Mouse (Mus musculus) embryonic facial prominence, embryonic 13.5 days (tissue): ENCODE measurements around the gene Dync1i1. TPM values are rescaled to one million over a fixed set of nuclear protein-coding genes. Genes with fewer than 3 reads are reported as not detected.

ENCODE experiments used
- ATAC-seq: fragments of 200-750 bp; cut with Nextera tagmentation; 2 replicates; pipeline ENCODE4 v1.8.0; 2017; ENCODE audit warnings: low read depth; ENCODE audit not compliant: insufficient number of reproducible peaks, insufficient read depth, low FRiP score, low TSS enrichment
- H3K27ac ChIP-seq: fragments of 300-500 bp; sonication (generic); 2 replicates; pipeline ENCODE4 v1.5.1; 2015; ENCODE audit warnings: moderate library complexity, mild to moderate bottlenecking, inconsistent platforms
- H3K27me3 ChIP-seq: fragments of 300-500 bp; sonication (generic); 2 replicates; pipeline ENCODE4 v1.6.1; 2015; ENCODE audit warnings: mild to moderate bottlenecking, inconsistent platforms
- H3K36me3 ChIP-seq: fragments of 300-500 bp; sonication (generic); 2 replicates; pipeline ENCODE4 v1.6.1; 2015; ENCODE audit warnings: mild to moderate bottlenecking, inconsistent platforms
- H3K4me1 ChIP-seq: fragments of 300-500 bp; sonication (generic); 2 replicates; pipeline ENCODE4 v1.6.1; 2015; ENCODE audit warnings: inconsistent platforms
- H3K4me2 ChIP-seq: fragments of 300-500 bp; sonication (generic); 2 replicates; pipeline ENCODE4 v1.6.1; 2015; ENCODE audit warnings: moderate library complexity, mild to moderate bottlenecking, inconsistent platforms
- H3K4me3 ChIP-seq: fragments of 300-500 bp; sonication (generic); 2 replicates; pipeline ENCODE4 v1.5.1; 2015; ENCODE audit warnings: mild to moderate bottlenecking, inconsistent platforms
- H3K9ac ChIP-seq: fragments of 300-500 bp; sonication (generic); 2 replicates; pipeline ENCODE4 v1.6.1; 2015; ENCODE audit warnings: mild to moderate bottlenecking, inconsistent platforms
- H3K9me3 ChIP-seq: fragments of 300-500 bp; sonication (generic); 2 replicates; pipeline ENCODE4 v1.6.1; 2016; ENCODE audit warnings: inconsistent platforms
- WGBS: fragments of 180-500 bp; shearing (Covaris S2); methylation state at CpG from one replicate; pipeline ENCODE4 v1.1.7; 2015; ENCODE audit warnings: mixed read lengths; 5-methylcytosine and 5-hydroxymethylcytosine counted together
- polyA plus RNA-seq: library from polyadenylated mRNA; unstranded; fragments of >200 nt; fragmentation: Nextera tagmentation; extraction: Ambion mirVana; gene quantifications from 2 replicates; pipeline ENCODE4 v1.2.1, GENCODE M21; 2015

The Dync1i1 gene
- polyA plus RNA-seq, 1 experiment from 2014 or later = 3.8 TPM

DNA sequence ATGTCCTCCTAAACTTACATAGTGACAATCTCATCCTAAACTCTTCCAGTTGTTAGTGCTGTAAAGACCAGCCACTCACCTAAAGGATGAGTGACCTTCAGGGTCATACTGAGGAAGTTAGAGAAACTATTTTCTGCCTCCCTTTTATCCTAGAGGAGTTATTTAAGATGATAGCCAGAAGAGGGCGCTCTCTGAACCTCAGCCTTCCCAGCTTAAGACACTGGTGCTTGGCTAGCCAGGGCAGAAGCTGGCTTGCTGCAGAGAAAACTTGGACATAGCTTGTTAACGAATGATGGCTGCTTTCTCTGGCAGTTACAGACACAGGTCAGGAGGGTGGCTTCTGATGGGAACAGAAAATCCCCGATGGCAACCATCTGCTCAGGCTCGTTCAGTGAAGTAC is 101.6 kb downstream of the Dync1i1 start:
- Histone ChIP-seq H3K27me3 (peaks cover 3% of the 10 kb centered on the region; the same call in 1 of the 2 replicates), H3K4me2 (no peak overlapping the region), H3K36me3 (no peaks in the 10 kb centered on the region), H3K4me3 (no peak overlapping the region), H3K4me1 (peaks cover 22% of the 10 kb centered on the region), H3K9me3 (no peaks in the 10 kb centered on the region), H3K27ac (no peak overlapping the region), H3K9ac (no peak overlapping the region)
- 62% methylated on average over 4 of the region's 4 CpGs for WGBS
- ATAC-seq = no peak

DNA sequence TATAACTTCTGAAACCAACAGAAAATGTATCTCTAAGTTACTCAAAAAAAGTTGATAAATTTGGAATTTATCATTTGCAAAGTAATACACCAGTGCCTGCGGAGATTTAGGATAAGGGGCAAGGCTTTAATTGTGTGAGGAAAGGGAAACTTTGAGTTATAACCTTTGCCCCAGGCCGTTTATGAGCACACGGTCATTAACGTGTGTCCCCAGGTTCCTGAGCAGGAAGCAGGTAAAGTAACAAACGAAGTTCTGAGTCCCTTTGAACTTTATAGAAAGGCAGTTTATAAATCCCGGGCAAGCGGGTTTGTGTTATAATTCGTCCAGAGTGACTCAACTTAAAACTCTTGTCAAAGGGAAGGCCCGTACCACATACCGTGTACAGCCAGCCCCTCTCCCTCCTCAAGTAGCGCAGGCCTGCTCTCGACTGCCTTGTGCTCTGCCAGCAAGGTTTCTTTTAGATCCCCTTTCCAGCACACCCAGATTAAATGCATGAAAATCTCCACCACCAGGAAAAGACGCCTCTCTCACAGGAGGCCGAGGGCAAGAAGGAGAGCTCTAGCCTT is 103.1 kb downstream of the Dync1i1 start:
- Histone ChIP-seq H3K9ac (no peak overlapping the region), H3K27me3 (peaks cover 3% of the 10 kb centered on the region; the same call in 1 of the 2 replicates), H3K36me3 (no peaks in the 10 kb centered on the region), H3K4me1 (peaks cover 22% of the 10 kb centered on the region), H3K4me3 (no peak overlapping the region), H3K9me3 (no peaks in the 10 kb centered on the region), H3K27ac (peak overlapping the region; percentile 22; the same call in 1 of the 2 replicates), H3K4me2 (no peak overlapping the region)
- no peak for ATAC-seq
- WGBS = 38% methylated on average over 14 of the region's 14 CpGs

DNA sequence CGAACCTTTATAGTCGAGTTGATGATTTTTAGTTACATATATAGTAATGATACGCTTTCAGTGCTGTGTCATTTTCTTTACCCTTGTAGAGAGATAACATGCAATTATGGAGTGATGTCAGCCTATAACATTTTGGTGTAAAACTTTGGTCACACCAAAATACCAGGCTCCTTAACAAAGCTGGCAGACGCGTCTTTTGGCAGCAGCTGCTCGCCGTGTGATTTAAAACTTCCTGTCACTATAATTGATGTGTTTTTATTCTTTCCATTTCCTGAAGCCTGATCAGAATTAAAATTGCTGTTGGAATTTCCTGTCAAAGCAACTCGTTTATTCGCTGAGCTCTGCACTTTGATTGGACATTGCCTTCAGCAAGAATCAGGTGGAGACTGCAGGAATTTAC is 103.7 kb downstream of the Dync1i1 start:
- 35% methylated on average over 9 of the region's 9 CpGs for WGBS
- Histone ChIP-seq H3K9me3 (no peaks in the 10 kb centered on the region), H3K4me1 (peaks cover 22% of the 10 kb centered on the region), H3K36me3 (no peaks in the 10 kb centered on the region), H3K9ac (no peak overlapping the region), H3K27ac (no peak overlapping the region), H3K4me3 (no peak overlapping the region), H3K4me2 (no peak overlapping the region), H3K27me3 (peaks cover 3% of the 10 kb centered on the region; the same call in 1 of the 2 replicates)
- no peak for ATAC-seq

DNA sequence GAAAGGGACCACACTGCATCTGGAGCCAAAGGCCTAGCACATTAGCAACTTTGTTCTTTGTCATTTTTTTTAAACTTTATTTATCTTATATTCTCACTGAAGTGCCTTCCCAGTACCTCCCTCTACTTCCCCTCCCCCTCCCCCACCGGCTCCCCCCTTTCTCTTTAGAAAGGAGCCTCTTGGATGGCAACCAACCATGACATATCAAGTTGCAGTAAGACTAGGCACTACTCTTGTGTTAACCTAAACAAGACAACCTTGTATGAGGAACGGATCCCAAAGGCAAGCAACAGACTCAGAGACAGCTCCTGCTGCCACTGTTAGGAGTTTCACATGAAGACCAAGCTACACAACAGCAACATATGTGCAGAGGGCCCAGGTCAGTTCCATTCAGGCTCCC is 105.3 kb downstream of the Dync1i1 start:
- ATAC-seq = no peak
- Histone ChIP-seq H3K36me3 (no peaks in the 10 kb centered on the region), H3K4me3 (no peak overlapping the region), H3K27me3 (peaks cover 3% of the 10 kb centered on the region; the same call in 1 of the 2 replicates), H3K9ac (no peak overlapping the region), H3K9me3 (no peaks in the 10 kb centered on the region), H3K27ac (no peak overlapping the region), H3K4me1 (peaks cover 18% of the 10 kb centered on the region), H3K4me2 (no peak overlapping the region)
- WGBS = 60% methylated on average over 2 of the region's 2 CpGs

GRCm38 (mm10) chr6:5831233-5831632 is 105.8 kb downstream of the Dync1i1 start:
- no peak overlapping the region for H3K27ac ChIP-seq
- ATAC-seq = no peak
- WGBS = 77% methylated on average over 3 of the region's 3 CpGs
- H3K9me3 ChIP-seq = no peaks in the 10 kb centered on the region
- H3K36me3 ChIP-seq = no peaks in the 10 kb centered on the region
- no peak overlapping the region for H3K4me2 ChIP-seq
- H3K4me1 ChIP-seq = peaks cover 14% of the 10 kb centered on the region
- no peak overlapping the region for H3K4me3 ChIP-seq
- H3K9ac ChIP-seq = no peak overlapping the region
- H3K27me3 ChIP-seq = peaks cover 3% of the 10 kb centered on the region; the same call in 1 of the 2 replicates

DNA sequence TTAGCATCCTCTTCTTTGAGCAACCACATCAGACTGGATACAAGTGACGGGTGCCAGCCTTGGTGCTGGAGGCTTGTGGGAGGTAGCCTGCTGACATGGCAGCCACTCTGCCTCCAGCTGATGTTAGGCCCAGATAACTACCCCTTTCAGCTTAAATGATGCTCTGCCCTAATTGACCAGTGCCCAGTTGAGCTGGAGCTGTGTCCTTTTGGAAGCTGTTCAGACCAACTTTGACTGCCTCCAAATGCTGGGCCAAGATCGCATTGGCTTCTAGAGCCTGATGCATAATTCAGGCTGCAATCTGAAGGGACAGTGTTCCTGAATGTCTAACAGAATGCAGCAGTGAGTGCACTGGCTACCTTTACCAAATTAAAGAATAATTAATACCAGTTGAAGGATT is 107.4 kb downstream of the Dync1i1 start:
- Histone ChIP-seq H3K4me2 (no peak overlapping the region), H3K4me1 (peaks cover 14% of the 10 kb centered on the region), H3K9me3 (no peaks in the 10 kb centered on the region), H3K27me3 (no peaks in the 10 kb centered on the region), H3K36me3 (no peaks in the 10 kb centered on the region), H3K9ac (no peak overlapping the region), H3K27ac (no peak overlapping the region), H3K4me3 (no peak overlapping the region)
- WGBS = 88% methylated on average over 2 of the region's 2 CpGs
- ATAC-seq = no peak

- no peak overlapping the region for H3K27ac ChIP-seq
- no peak overlapping the region for H3K4me2 ChIP-seq
- no peaks in the 10 kb centered on the region for H3K4me1 ChIP-seq
- no peaks in the 10 kb centered on the region for H3K36me3 ChIP-seq
- 65% methylated on average over 5 of the region's 5 CpGs for WGBS
- no peak overlapping the region for H3K9ac ChIP-seq
- H3K27me3 ChIP-seq = no peaks in the 10 kb centered on the region
- no peak overlapping the region for H3K4me3 ChIP-seq
- ATAC-seq = no peak
- no peaks in the 10 kb centered on the region for H3K9me3 ChIP-seq
Measured at GRCm38 (mm10) chr6:5842466-5842865, 117.0 kb downstream of the Dync1i1 start.

DNA sequence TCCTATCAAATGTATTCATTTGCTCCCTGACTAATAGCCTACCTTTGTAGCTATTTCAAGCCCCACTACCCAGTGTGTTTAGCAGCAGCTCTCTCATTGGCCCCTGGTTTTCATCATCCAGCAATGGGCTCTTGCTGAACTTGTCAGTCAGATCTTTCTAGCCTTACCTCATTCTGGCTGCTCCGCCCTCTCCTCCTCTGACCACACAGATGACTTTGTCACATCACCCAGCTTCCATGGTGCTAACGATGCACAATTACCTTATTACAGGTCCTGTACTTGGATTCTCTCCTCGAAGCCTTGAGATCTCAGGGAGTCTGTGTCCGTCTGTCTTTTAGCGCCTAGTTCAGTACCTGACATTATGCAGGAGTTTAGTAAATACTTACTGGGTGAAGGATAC is 120.7 kb downstream of the Dync1i1 start:
- Histone ChIP-seq H3K9ac (no peak overlapping the region), H3K4me1 (no peaks in the 10 kb centered on the region), H3K27me3 (no peaks in the 10 kb centered on the region), H3K4me3 (no peak overlapping the region), H3K36me3 (no peaks in the 10 kb centered on the region), H3K9me3 (no peaks in the 10 kb centered on the region; the same call in 1 of the 2 replicates), H3K27ac (no peak overlapping the region), H3K4me2 (no peak overlapping the region)
- 96% methylated on average over 5 of the region's 5 CpGs for WGBS
- ATAC-seq = no peak

DNA sequence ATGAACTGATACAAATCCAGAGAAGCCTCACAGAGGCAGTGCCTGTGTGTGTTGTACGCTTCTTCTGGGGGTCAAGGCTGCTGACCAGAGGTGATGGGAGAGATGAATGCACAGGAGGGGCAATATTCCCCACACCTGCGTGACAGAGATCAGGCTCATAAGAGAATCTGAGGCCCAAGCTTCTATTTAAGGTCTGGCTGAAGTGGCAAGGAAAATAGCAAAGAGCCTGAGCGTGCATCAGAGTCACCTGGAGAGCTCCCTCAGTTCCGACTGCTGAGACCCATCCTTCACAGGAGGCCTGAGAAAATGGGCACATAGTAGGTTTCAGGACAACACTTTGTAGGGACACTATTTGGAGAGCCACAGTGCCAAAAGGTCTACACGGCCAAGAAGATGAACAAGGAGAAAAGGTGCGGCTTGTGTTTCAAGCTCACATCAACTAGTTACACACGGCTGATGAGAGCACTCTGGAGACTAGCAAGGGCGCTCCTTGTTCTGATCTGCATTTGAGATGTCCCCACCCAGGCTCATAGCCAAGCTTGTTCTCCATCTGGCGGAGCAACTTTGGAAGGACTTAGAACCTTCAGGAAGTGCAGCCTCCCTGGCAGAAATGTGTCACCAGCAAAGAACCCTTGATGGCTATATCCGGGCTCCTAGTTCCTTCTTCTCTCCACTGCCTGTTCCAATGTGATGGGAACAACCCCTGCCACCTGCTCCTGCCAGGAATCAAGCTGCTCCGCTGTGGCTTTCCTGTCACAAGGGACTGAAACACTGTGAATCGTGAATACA is 128.8 kb downstream of the Dync1i1 start:
- Histone ChIP-seq H3K27me3 (peaks cover 13% of the 10 kb centered on the region), H3K27ac (no peak overlapping the region), H3K36me3 (no peaks in the 10 kb centered on the region), H3K9ac (no peak overlapping the region), H3K4me3 (no peak overlapping the region), H3K4me2 (no peak overlapping the region), H3K9me3 (no peaks in the 10 kb centered on the region; the same call in 1 of the 2 replicates), H3K4me1 (peaks cover 8% of the 10 kb centered on the region)
- ATAC-seq = no peak
- 87% methylated on average over 12 of the region's 12 CpGs for WGBS

DNA sequence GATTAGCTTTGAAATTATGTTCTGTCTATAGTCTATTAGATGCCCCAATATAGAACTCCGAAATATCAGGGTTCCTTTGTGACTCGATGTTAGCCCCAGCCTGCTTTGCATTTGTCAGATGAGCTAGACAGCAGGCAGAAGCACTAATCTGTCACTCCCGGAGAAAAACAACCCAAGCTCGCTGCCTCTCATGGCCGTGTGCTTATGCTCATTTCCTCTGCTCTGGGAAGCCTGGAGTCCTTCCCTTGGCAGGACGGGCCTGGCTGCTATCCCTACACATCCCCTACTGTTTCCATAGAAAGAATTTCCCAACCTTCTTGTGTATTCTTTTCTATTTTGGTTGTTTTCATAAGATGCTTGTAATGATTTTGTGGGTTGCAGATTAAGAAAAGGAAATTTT is 130.1 kb downstream of the Dync1i1 start:
- peaks cover 20% of the 10 kb centered on the region for H3K4me1 ChIP-seq
- ATAC-seq = no peak
- peaks cover 17% of the 10 kb centered on the region for H3K27me3 ChIP-seq
- no peak overlapping the region for H3K9ac ChIP-seq
- H3K4me3 ChIP-seq = no peak overlapping the region
- WGBS = 61% methylated on average over 6 of the region's 6 CpGs
- H3K4me2 ChIP-seq = no peak overlapping the region
- no peak overlapping the region for H3K27ac ChIP-seq
- H3K36me3 ChIP-seq = no peaks in the 10 kb centered on the region
- no peaks in the 10 kb centered on the region; the same call in 1 of the 2 replicates for H3K9me3 ChIP-seq

GRCm38 (mm10) chr6:5858371-5858770 is 132.9 kb downstream of the Dync1i1 start:
- H3K27ac ChIP-seq = no peak overlapping the region
- WGBS = 7% methylated on average over 12 of the region's 12 CpGs

More at GRCm38 (mm10) chr6:5858371-5858770, 132.9 kb downstream of the Dync1i1 start:
- Histone ChIP-seq H3K9me3 (no peaks in the 10 kb centered on the region), H3K27me3 (peaks cover 17% of the 10 kb centered on the region), H3K36me3 (no peaks in the 10 kb centered on the region), H3K4me3 (peak overlapping the region; percentile 5; the same call in 1 of the 2 replicates), H3K4me2 (peak overlapping the region; percentile 45), H3K9ac (no peak overlapping the region), H3K4me1 (peaks cover 25% of the 10 kb centered on the region)
- ATAC-seq = no peak
